Mouse (Mus musculus): Measurements from ENCODE around the gene Nme4. TPM values are rescaled to one million over a fixed set of nuclear protein-coding genes. Genes with fewer than 3 reads are reported as not detected.
A peak's percentile ranks its signal among the peaks of the same experiment; 100 is the strongest.

Nme4 gene
- total RNA-seq, 2 experiments from 2014 or later = 70.5 to 103 TPM

GRCm38 (mm10) chr17:26070136-26070535, 25.3 kb downstream of the Nme4 start:
- no peak for ATAC-seq (replicated peaks; ENCODE audit: low FRiP score, low TSS enrichment, poor library complexity, severe bottlenecking)

- ATAC-seq (replicated peaks; ENCODE audit: low FRiP score, low TSS enrichment, poor library complexity, severe bottlenecking) = peak; percentile 78
Measured at GRCm38 (mm10) chr17:26068831-26069739, 26.3 kb downstream of the Nme4 start, which contains the start of gene Rab11fip3. Gene Rab11fip3 (minus strand): TSS chr17:26069555.

- ATAC-seq (replicated peaks; ENCODE audit: low FRiP score, low TSS enrichment, poor library complexity, severe bottlenecking) = no peak
Measured at GRCm38 (mm10) chr17:26068024-26068830, 27.2 kb downstream of the Nme4 start.

- ATAC-seq (replicated peaks; ENCODE audit: low FRiP score, low TSS enrichment, poor library complexity, severe bottlenecking) = no peak
Measured at GRCm38 (mm10) chr17:26066488-26067020, 28.8 kb downstream of the Nme4 start.

DNA sequence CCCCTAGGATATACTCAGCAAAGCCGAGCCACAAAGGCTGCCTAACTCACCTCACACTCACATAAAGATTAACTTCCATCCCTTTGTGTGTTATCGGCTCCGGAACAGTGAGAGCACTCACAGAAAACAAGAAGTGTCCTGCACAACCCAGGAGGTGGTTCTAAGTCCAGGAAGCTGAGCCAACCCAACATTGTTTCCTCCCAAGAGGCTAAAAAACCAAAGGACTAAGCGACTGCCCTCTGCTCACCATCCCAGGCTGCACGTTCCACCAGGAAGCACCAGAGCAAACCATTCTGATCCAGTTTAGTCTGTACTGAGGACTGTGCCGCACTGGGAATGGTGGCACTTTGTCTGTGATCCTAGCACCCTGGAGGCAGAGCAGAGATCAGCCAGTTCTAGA, 30.5 kb downstream of the Nme4 start:
- no peak for ATAC-seq (replicated peaks; ENCODE audit: low FRiP score, low TSS enrichment, poor library complexity, severe bottlenecking)

DNA sequence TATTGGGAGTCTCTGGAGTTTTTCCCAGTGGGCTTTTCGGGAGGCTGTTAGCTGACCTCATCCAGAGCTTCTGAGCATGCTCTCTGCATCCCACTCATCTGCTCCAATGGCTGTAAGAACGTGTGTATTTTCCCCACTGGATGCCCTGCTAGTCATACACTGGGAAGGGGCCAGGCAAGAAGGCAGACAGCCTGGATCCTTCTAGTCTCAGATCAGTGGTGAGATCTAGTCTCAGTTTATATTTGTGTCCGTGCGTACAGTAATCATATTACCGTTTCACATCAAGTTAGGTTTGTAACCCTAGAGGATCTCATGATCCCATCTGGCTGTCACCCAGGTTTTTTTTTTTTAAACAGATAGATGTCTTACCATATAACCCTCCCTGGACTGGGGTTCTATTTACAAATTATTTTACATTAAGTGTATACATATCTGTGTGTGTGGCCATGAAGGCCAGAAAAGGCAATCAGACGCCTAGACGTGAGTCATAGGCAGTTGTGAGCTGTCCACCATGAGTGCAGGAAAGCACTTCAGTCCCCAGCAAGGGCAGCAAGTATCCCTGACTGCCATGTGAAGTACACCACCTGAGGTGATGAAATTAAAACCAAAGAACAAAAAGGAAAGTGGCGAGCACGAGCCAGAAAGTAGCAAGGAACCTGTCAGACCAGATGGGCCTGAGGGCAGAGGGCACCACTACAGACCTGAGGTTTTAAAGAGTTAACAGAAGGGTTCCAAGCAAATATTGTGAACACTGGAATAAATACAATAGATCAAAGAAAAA, 37.4 kb downstream of the Nme4 start:
- ATAC-seq (replicated peaks; ENCODE audit: low FRiP score, low TSS enrichment, poor library complexity, severe bottlenecking) = no peak

DNA sequence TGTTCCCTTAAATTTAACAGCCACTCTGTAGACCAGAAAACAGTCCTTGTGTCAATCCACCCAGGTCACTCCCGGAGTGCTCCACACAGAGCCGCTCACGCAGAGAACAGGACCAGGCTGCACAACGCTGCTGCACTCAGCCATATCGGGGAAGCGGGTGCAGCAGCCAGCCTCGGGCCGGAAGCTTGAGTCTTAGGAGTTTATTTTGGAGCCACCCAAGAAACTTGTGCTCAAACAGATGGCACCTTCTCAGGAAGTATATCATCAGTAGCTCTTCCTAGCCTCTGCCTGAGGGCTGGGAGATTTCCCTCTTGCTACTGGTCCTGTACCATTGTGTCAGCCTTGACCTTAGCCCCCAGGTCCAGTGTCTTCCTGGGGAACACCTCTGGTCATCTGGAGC, 38.1 kb downstream of the Nme4 start:
- ATAC-seq (replicated peaks; ENCODE audit: low FRiP score, low TSS enrichment, poor library complexity, severe bottlenecking) = no peak

DNA sequence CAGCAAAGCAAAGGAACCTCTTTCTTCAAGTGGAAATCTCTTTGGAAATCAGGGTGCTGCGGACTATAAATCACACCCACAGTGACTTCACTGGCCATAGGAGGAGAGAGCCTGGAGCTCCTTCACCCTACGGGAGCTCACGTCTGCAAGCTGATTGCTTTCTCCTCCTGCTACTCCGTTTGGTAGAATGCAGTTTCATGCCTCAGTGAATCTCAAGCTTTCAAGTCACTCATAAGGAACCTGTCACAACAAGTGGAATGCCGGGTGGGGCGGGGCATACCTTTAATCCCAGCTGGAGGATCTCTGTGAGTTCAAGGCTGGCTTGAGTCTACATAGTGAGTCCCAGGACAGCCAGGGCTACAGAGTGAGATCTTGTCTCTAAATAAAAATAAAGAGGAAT, 40.2 kb downstream of the Nme4 start:
- no peak for ATAC-seq (replicated peaks; ENCODE audit: low FRiP score, low TSS enrichment, poor library complexity, severe bottlenecking)

GRCm38 (mm10) chr17:26054133-26054845, 41.1 kb downstream of the Nme4 start:
- peak; percentile 69; the same call in 1 of the 2 replicates for ATAC-seq (replicated peaks; ENCODE audit: low FRiP score, low TSS enrichment, poor library complexity, severe bottlenecking)

GRCm38 (mm10) chr17:26052706-26053105, 42.7 kb downstream of the Nme4 start:
- no peak for ATAC-seq (replicated peaks; ENCODE audit: low FRiP score, low TSS enrichment, poor library complexity, severe bottlenecking)

- ATAC-seq (replicated peaks; ENCODE audit: low FRiP score, low TSS enrichment, poor library complexity, severe bottlenecking) = no peak
Measured at GRCm38 (mm10) chr17:26052074-26052473, 43.3 kb downstream of the Nme4 start.

- ATAC-seq (replicated peaks; ENCODE audit: low FRiP score, low TSS enrichment, poor library complexity, severe bottlenecking) = no peak
Measured at GRCm38 (mm10) chr17:26048118-26048517, 47.3 kb downstream of the Nme4 start.

DNA sequence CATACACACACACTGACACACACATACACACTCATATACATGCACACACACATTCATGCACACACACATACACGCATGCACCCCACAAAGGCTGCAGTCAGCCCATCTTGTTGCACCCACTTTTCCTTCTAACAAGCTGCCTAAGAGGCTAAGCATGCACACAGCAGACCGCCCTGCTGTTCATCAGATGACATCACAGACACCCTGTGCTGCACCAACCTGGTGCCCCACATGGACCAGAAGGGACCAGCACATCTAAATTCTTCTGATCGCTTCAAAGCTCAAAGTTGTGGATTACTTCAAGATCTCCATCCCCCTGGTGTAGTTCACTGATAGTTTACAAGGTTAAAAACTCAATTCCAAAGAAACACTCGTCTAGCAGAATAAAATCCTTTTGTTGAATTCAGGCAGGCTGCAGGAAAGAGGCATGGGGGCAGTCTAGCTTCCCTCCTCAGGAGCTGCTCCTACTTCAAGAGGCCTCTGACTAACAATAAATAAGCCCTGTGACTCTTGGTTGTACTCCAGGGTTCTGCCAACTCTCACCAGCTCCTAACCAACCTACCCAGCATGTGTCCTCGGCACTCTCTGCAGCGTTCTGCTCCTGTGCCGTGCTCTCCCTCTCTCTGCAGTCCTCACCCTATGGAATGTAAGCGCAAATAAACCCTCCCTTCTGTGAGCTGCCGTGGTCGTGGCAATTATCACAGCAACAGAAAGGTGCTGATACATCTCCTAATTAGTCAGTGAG, 49.0 kb downstream of the Nme4 start:
- no peak for ATAC-seq (replicated peaks; ENCODE audit: low FRiP score, low TSS enrichment, poor library complexity, severe bottlenecking)

- no peak for ATAC-seq (replicated peaks; ENCODE audit: low FRiP score, low TSS enrichment, poor library complexity, severe bottlenecking)
Measured at GRCm38 (mm10) chr17:26045285-26045684, 50.1 kb downstream of the Nme4 start.

DNA sequence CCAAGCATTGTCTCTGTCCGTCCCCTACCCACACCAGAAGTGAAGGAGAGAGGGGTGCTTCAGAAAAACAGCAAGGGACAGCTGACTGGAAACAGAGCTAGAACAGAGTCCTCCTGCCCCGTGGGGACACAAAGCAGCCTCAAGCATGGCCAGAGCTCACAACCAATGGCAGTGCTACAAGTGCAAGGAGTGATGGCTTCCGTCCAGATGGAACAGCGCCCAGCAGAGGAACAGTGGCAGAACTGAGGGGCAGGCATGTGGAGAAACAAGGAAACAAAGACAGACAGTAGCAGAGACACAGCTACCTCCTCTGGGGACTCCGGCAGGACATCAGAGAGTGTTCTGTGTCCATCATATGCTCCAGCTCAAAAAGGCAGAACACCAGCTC, 52.2 kb downstream of the Nme4 start:
- no peak for ATAC-seq (replicated peaks; ENCODE audit: low FRiP score, low TSS enrichment, poor library complexity, severe bottlenecking)

DNA sequence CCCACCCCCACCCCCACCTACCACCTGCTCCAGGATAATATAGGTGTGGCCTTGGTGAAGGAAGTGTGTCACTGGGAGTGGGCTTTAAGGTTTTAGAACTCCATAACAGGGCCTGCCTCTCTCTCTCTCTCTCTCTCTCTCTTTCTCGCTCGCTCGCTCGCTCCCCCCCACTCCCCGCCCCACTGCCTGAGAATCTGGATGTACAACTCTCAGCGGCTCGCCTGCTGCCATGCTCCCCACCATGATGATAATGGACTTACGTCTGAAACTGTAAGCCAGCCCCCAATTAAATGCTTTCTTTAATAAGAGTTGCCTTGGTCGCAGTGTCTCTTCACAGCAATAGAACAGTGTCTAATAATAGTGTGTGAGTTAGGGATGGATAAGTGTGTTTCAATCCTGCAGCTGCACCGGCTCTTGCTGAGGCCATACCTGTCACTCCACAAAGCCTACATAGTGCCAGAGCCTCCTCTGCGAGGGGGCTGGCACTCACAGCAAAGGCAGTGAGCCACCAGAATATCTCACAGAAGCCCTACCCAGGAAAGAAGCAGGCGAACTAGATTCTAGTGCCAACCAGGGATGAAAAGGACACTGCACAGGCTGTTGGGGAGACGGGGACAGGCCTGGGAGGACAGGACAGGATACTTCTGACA, 52.7 kb downstream of the Nme4 start:
- no peak for ATAC-seq (replicated peaks; ENCODE audit: low FRiP score, low TSS enrichment, poor library complexity, severe bottlenecking)

All from megakaryocyte-erythroid progenitor cell, adult 5-6 weeks (primary cell).